Mouse (Mus musculus) embryo, embryonic 10 days (tissue): Measurements from ENCODE around the gene Amd1.
A peak's percentile ranks its signal among the peaks of the same experiment; 100 is the strongest.

Source experiments
- DNase-seq: peaks from one replicate; pipeline ENCODE4 v3.0.0-alpha.2; 2015; ENCODE audit warnings: low spot score

Amd1 gene

GRCm38 (mm10) chr10:40301181-40302075 lies 558 bp downstream of the Amd1 start:
- peak; percentile 32 for DNase-seq

- DNase-seq, result peak; percentile 93
Measured at GRCm38 (mm10) chr10:40300648-40301171, 1.3 kb downstream of the Amd1 start.

- no peak for DNase-seq
Measured at GRCm38 (mm10) chr10:40292640-40293039, 9.3 kb downstream of the Amd1 start.

GRCm38 (mm10) chr10:40286767-40287166 lies 15.2 kb downstream of the Amd1 start:
- DNase-seq, result no peak

GRCm38 (mm10) chr10:40285571-40285970 lies 16.4 kb downstream of the Amd1 start:
- DNase-seq, result no peak

- no peak for DNase-seq
Measured at GRCm38 (mm10) chr10:40284997-40285396, 17.0 kb downstream of the Amd1 start.

- no peak for DNase-seq
Measured at GRCm38 (mm10) chr10:40284179-40284831, 17.7 kb downstream of the Amd1 start.

GRCm38 (mm10) chr10:40283636-40284035 lies 18.4 kb downstream of the Amd1 start:
- no peak for DNase-seq

- DNase-seq, result no peak
Measured at GRCm38 (mm10) chr10:40281565-40281964, 20.4 kb downstream of the Amd1 start.

GRCm38 (mm10) chr10:40278317-40278716 lies 23.7 kb downstream of the Amd1 start:
- no peak for DNase-seq

GRCm38 (mm10) chr10:40275991-40276390 lies 26.0 kb downstream of the Amd1 start:
- no peak for DNase-seq

GRCm38 (mm10) chr10:40273938-40274337 lies 28.0 kb downstream of the Amd1 start:
- DNase-seq, result no peak

GRCm38 (mm10) chr10:40271216-40271615 lies 30.8 kb downstream of the Amd1 start:
- DNase-seq, result no peak

GRCm38 (mm10) chr10:40264920-40265319 lies 37.1 kb downstream of the Amd1 start:
- DNase-seq, result no peak

GRCm38 (mm10) chr10:40263691-40264090 lies 38.3 kb downstream of the Amd1 start:
- DNase-seq, result no peak

- DNase-seq, result no peak
Measured at GRCm38 (mm10) chr10:40262200-40262599, 39.8 kb downstream of the Amd1 start.

- DNase-seq, result no peak
Measured at GRCm38 (mm10) chr10:40260305-40260704, 41.7 kb downstream of the Amd1 start.

- DNase-seq, result no peak
Measured at GRCm38 (mm10) chr10:40259542-40259941, 42.4 kb downstream of the Amd1 start.

GRCm38 (mm10) chr10:40258976-40259375 lies 43.0 kb downstream of the Amd1 start:
- peak; percentile 78 for DNase-seq

- peak; percentile 98 for DNase-seq
Measured at GRCm38 (mm10) chr10:40258401-40258966, 43.5 kb downstream of the Amd1 start.

GRCm38 (mm10) chr10:40257414-40258255 lies 44.4 kb downstream of the Amd1 start, which contains the start of gene Gtf3c6:
Gene Gtf3c6 (minus strand): TSS chr10:40258108.
- peak; percentile 97 for DNase-seq

- DNase-seq, result peak; percentile 90
Measured at GRCm38 (mm10) chr10:40256716-40257115, 45.3 kb downstream of the Amd1 start.
